Mouse (Mus musculus): ENCODE measurements around the gene Tyw1.
A peak's percentile ranks its signal among the peaks of the same experiment; 100 is the strongest.

DNA sequence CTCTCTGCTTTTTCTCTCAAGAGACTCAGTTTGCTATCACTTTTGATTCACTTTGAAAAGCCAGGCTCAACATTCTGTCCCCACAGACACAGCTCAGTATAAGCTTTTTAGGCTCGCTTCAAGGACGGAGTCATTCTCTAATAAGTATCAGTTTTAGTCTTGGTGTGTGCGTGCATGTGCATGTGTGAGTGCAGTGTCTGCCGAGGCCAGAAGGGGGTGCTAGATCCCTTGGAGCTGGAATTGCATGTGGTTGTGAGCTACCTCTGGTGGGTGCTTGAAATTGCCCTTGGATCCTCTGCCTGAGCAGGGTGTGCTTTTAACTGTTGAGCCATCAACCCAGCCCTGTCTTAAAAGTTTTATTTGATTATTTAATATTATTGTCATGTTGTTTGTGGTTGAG is 54.7 kb downstream of the Tyw1 start:
- TF ChIP-seq CTCF (IDR thresholded peaks at IDR 0.05; ENCODE audit: extremely low read depth, insufficient read depth, low read length) (0 out of 2 replicates have a peak, but pooled peaks have one; percentile 7), POLR2A (IDR thresholded peaks at IDR 0.05; ENCODE audit: extremely low read depth, insufficient read depth, low read length) (no peak)

Data from cortical plate, adult 2 months (tissue).